Mouse (Mus musculus): ENCODE measurements around the gene Gm853. TPM values are rescaled to one million over a fixed set of nuclear protein-coding genes. Genes with fewer than 3 reads are reported as not detected.
"Not testable (repeated sequence)": the region's sequence is repeated elsewhere in the genome, so short reads cannot be mapped to it uniquely, and the experiment has no call there.

Gm853 gene
- total RNA-seq (2022): not detected

- no peak for DNase-seq
Observed at GRCm38 (mm10) chr4:130222179-130222578, at the start of gene Gm853. Gene Gm853, minus strand, starts transcription at chr4:130222401.

DNA sequence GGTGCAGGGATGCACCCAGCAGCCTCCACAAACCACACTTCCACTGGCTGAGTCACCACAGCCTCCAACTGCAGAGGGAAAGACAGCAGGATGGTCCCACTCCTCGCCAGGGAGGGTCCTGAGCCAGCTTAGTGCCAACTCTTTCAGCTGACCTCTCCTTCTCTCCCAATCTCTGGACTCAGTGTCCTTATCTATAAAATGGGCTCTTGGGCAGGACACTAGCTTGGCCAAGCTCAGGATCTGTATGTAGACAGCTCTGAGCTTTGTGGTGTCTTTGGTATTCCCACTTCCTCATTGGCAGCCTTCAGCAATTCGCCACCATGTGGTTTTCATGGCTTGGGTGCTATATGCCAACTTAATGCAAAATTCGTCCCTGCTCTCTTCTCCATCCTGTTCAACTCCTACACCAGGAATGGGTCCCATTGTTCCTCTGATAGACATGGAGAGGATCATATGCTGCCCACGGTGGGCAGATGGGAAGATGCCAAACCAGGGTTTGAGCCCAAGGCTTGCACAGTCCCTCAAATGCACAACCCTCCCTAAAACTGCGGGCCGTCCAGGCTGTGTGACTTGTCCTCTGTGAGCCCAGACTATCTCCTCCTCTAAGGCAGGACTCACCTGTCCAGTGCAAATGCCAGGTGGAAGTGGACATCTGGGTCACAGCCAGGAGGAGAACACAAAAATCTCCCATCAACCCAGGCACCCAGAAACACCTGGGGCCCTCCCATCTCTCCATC is 48.6 kb upstream of the Gm853 start:
- DNase-seq: no peak

DNA sequence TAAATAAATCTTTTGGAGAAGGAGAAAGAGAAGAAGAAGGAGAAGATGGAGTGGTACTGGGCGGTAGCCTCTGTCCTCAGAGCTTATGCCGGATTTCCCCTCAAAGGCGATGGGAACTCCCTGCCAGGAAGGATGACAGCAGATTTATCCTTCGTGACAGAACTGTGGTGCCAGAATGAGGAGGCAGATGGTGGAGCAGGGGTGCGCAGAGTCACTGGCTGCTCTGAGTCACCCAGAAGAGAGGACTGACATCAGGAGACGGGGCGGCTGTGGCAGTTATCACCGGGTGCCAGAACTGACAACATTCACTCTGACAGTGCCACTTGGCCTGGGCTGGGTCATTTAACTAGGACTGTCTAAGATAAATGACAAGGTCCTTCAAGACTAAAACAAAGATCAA is 47.9 kb upstream of the Gm853 start:
- DNase-seq: no peak

DNA sequence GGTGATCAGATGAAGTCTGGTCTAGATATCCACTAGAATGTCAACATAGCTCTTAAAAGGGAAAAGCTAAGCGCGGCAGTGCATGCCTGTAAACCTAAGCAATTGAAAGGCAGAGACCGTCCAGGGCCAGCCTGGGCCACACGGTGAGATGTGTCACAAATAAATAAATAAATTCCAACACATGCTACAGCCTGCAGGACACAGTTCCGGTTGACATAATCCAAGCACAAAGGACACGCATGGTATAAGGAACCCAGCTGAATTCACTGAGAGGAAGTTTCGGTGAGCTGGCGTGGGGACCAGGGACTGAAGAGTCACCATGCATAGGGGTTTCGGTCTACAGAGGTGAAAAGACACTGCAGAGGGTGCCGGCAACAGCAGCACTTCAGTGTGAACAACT is 46.5 kb upstream of the Gm853 start:
- no peak for DNase-seq

DNA sequence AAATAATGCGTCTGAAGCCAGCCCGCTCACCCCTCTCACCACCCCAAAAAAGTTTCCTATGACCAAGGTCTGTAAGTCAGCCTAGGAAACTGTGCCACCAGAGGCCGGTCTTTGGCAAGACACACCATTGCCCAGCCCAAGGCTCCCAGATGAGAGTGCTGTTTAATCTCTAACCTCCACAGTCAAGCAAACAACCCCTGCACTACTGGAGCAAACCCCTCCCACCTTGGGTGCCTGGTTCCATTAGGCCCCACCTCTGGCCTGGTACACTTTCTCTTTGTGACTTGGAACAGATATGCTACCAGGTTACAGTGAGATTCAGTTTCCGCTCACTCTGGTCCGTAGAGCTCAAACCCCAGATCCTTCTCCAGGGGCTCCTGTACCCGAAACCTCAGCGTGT is 44.9 kb upstream of the Gm853 start:
- no peak for DNase-seq

DNA sequence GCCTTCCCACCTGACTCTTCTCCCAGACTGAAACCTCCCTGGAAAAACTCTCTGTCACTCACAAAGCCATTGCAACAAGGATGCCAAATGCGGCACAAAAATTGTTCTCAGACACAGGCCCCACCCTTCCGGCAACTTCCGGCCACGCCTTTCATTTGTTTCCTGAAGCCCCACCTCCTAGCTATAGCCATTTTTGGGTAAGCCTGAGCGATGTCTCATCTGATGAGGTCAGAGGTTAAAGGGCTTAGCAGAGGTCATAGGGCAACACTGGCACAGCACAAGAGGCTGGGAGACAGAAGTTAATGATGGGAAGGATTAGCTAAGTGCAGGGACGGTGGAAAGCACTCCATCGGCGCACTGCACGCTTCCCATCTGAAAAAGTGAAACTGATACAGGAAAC is 44.4 kb upstream of the Gm853 start:
- DNase-seq: no peak

DNA sequence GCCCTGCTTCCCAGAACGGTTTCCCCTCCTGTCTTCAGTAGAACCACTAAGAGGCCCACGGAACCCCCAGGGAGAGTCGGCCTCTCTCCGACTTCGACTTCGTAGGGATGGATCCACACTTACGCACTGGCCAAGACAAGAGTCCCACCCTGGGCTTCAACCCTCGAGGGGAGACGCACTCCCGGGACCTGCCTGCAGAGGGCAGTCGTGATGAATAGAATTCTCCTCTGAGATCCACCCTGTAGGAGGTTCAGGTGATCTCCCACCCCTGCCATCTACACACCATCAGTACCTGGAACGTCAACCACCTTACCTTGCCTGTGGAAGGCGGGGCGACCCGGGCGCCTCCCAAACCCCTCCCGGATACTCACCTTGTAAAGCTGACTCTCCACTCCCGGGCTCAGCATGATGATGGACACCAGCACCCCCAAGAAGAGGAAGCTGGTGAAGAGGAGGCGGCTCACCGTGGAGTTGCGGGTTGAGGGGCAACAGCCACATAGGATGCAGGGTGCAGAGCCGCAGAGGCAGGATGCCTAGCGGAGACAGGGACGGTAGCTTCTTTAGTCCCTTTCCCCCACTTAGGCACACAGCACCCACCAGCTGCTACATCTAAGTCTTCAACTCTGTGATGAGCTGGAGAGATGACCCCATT is 42.6 kb upstream of the Gm853 start:
- DNase-seq: peak; percentile 38

GRCm38 (mm10) chr4:130264131-130264530 is 41.9 kb upstream of the Gm853 start:
- no peak for DNase-seq

DNA sequence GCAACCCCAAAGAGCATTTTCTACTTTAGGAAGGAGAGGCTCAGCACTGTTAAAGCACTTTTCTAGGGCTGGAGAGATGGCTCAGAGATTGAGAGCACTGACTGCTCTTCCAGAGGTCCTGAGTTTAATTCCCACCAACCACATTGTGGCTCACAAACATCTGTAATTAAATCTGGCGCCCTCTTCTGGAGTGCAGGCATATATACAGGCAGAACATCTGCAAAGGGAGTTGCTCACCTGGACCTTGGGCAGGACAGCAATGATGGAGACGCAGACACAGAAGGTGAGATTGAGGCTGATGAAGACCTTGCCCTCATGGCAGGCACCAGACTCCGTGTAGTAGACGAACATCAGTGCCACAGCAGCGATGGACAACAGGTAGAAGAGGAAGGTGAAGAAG is 38.2 kb upstream of the Gm853 start:
- DNase-seq: no peak

- DNase-seq: peak; percentile 69
Observed at GRCm38 (mm10) chr4:130252441-130253157, 30.4 kb upstream of the Gm853 start.

DNA sequence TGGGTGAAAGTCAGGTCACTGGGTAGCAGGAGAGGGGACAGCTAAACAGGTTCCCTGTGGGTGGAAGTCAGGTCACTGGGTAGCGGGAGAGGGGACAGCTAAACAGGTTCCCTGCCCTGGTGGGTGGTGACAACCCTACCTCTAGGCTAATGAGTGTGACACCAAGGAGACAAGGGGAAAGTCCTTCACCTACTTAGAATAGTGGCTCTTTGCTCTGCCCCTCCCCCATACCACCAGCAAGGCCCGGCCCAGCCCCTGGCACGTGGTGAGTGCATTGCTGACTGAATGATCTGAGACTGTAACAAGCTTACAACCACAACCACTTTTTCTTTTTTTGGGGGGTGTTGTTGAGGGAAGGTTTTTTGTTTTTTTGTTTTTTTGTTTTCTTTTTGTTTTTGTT is 29.6 kb upstream of the Gm853 start:
- DNase-seq: no peak

DNA sequence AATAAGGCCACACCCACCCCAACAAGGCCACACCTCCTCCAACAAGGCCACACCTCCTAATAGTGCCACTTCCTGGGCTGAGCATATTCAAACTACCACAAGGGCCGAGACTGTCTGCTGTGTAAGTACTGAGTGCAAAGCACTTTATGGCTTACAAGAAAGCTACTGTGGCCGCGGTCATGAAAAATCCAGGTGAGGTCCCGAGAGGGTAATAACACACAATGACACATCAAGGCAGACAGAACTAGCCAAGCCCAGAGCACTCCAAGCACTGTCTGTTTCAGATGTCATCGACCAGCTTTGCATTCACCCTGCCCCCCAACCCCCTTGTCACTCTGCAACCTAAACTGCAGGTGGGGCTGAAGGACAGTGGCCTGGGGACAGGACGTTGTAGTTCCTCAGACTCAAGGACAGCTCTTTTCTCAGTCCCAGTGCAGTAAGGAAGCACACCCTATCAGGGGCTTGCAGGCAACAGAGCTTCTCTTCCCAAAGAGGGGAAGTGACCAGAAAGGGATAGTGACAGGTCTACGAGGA is 29.0 kb upstream of the Gm853 start:
- no peak for DNase-seq

- DNase-seq: no peak
Observed at GRCm38 (mm10) chr4:130248636-130249035, 26.4 kb upstream of the Gm853 start.

DNA sequence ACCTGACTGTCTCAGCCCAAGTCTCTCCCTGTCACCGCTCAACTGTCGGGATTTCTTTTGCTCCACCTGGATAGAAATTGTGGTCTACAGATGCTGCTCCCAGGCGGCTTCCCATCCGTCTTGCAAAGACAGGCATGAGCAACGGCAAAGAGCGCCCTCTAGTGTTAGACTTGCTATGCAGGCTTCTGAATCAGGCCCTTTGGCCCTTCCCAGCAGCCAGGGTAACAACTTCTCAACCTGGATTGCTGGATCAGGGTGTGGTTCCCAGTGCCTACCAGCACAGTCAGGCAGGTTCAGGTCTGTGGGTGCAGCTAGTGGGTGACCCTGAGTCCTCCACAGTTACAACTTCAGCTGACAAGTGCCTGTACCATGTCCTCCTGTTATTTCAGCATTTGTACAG is 23.9 kb upstream of the Gm853 start:
- peak; percentile 59 for DNase-seq

- DNase-seq: no peak
Observed at GRCm38 (mm10) chr4:130244749-130245148, 22.5 kb upstream of the Gm853 start.

- DNase-seq: not testable (repeated sequence)
Observed at GRCm38 (mm10) chr4:130243621-130244020, 21.4 kb upstream of the Gm853 start.

DNA sequence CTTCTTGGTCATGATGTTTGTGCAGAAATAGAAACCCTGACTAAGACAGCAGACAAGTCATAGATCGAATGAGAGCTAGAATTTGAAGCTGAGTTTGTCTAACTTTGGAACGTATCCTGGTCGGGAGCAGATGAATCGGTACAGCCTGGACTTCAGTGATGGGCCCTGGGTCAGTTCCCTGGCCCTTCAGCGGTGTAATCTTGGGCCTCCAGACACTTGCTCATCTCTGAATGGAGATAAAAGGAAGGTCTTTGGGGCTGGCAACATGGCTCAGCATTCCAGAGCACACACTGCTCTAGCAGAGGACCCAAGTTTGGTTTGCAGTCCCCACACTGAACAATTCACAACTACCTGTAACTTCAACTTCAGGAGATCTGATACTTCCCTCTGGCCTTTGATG is 20.8 kb upstream of the Gm853 start:
- DNase-seq: no peak

GRCm38 (mm10) chr4:130240695-130241094 is 18.5 kb upstream of the Gm853 start:
- no peak for DNase-seq

- DNase-seq: no peak
Observed at GRCm38 (mm10) chr4:130237607-130238006, 15.4 kb upstream of the Gm853 start.

- peak; percentile 50 for DNase-seq
Observed at GRCm38 (mm10) chr4:130236361-130236760, 14.2 kb upstream of the Gm853 start.

DNA sequence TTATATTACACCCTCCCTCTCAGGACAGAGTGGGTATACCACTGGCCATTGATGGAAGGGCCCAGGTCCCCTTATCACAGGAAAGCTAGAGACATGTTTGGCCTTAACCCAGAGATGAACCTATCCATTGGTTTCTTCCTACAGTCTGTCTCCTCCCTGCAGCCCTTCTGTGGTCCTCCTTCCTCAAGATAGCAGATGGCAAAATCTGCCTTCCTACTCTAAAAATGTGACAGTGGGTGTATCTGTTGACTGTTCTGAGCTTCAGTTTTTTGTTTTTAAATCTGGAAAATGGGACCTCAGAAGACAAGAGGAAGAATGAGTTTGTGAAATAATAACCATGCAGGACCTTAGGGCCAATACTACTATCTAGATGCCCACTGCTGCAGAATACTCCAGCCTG is 1.9 kb upstream of the Gm853 start:
- DNase-seq: no peak

GRCm38 (mm10) chr4:130220176-130220575 is 2.0 kb downstream of the Gm853 start:
- no peak for DNase-seq

DNA sequence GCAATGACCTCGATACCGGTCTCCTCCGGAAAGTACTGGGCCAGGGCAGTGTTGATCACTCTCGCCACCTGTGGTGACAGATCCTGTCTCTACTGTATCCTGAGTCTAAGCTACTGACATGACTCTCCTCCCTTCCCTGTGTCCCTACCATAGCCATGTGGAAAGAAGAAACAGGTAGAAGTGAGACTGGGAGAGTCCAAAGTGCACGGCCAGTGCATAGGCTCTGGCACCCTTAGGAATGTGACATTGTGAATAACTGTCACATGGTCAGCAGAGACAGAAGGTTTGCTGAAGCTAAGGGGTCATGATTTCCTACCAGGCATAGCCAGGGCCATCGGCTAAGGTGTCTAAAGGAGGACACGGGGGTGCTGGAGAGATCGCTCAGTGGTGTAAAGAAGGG is 6.8 kb downstream of the Gm853 start:
- no peak for DNase-seq
